Mouse (Mus musculus) intestine, embryonic 16.5 days (tissue): ENCODE results near the gene Lrg1. TPM values are rescaled to one million over a fixed set of nuclear protein-coding genes. Genes with fewer than 3 reads are reported as not detected.

Experiments used
- ATAC-seq: fragments of 200-750 bp; cut with Nextera tagmentation; 2 replicates; pipeline ENCODE4 v1.8.0; 2017; ENCODE audit warnings: moderate TSS enrichment, moderate library complexity
- H3K27ac ChIP-seq: fragments of 300-500 bp; sonication (generic); 2 replicates; pipeline ENCODE4 v1.5.1; 2014; ENCODE audit warnings: mild to moderate bottlenecking, low read length
- H3K27me3 ChIP-seq: fragments of 300-500 bp; sonication (generic); replicated peaks from 2 replicates; pipeline ENCODE4 v1.6.1; 2014; ENCODE audit warnings: low read length, control low read depth, mixed read lengths; ENCODE audit not compliant: control insufficient read depth, insufficient read depth
- H3K36me3 ChIP-seq: fragments of 300-500 bp; sonication (generic); 2 replicates; pipeline ENCODE4 v1.6.1; 2014; ENCODE audit warnings: low read length, control low read depth; ENCODE audit not compliant: control insufficient read depth, insufficient read depth
- H3K4me1 ChIP-seq: fragments of 300-500 bp; sonication (generic); 2 replicates; pipeline ENCODE4 v1.6.1; 2014; ENCODE audit warnings: low read length, control low read depth, mixed read lengths; ENCODE audit not compliant: control insufficient read depth, insufficient read depth
- H3K4me2 ChIP-seq: fragments of 300-500 bp; sonication (generic); 2 replicates; pipeline ENCODE4 v1.6.1; 2014; ENCODE audit warnings: low read depth, low read length, control low read depth
- H3K4me3 ChIP-seq: fragments of 300-500 bp; sonication (generic); 2 replicates; pipeline ENCODE4 v1.5.1; 2014; ENCODE audit warnings: mild to moderate bottlenecking, low read length
- H3K9ac ChIP-seq: fragments of 300-500 bp; sonication (generic); 2 replicates; pipeline ENCODE4 v1.6.1; 2014; ENCODE audit warnings: low read depth, low read length
- H3K9me3 ChIP-seq: fragments of 300-500 bp; sonication (generic); 2 replicates; pipeline ENCODE4 v1.6.1; 2016; ENCODE audit warnings: low read length, control low read depth; ENCODE audit not compliant: control insufficient read depth
- WGBS: fragments of 180-500 bp; shearing (Covaris S2); extraction: QIAGEN DNeasy Blood & Tissue Kit; methylation state at CpG from one replicate; pipeline ENCODE4 v1.1.7; 2014; 5-methylcytosine and 5-hydroxymethylcytosine counted together
- polyA plus RNA-seq: library from polyadenylated mRNA; unstranded; fragments of >200 nt; fragmentation: Nextera tagmentation; extraction: Ambion mirVana; gene quantifications from 2 replicates; pipeline ENCODE4 v1.2.1, GENCODE M21; 2015

Gene Lrg1
- polyA plus RNA-seq, 1 experiment from 2014 or later = 0.57 TPM

- Histone ChIP-seq H3K4me1 (peaks cover 23% of the 10 kb centered on the region), H3K9me3 (peaks cover 12% of the 10 kb centered on the region), H3K36me3 (no peaks in the 10 kb centered on the region; the same call in 1 of the 2 replicates), H3K27me3 (peaks cover 54% of the 10 kb centered on the region), H3K27ac (no peak overlapping the region), H3K4me3 (no peak overlapping the region), H3K9ac (no peak overlapping the region), H3K4me2 (peak overlapping the region; percentile 41; the same call in 1 of the 2 replicates)
- ATAC-seq = no peak
- 39% methylated on average over 12 of the region's 12 CpGs for WGBS
These were observed 2.4 kb downstream of the Lrg1 start for GRCm38 (mm10) chr17:56119431-56119830.

GRCm38 (mm10) chr17:56117251-56117710 is 4.5 kb downstream of the Lrg1 start, which contains the start of gene Plin5:
Gene Plin5, minus strand, starts transcription at chr17:56117596.
- peak within 1 kb of the TSS; percentile 59; the same call in 1 of the 2 replicates for H3K9ac ChIP-seq
- H3K27ac ChIP-seq = no peak within 1 kb of the TSS
- ATAC-seq = peak; percentile 72
- no peaks in the 10 kb centered on the region for H3K36me3 ChIP-seq
- whole genome bisulfite sequencing = 2% methylated on average over 27 of the region's 27 CpGs
- peak within 1 kb of the TSS; percentile 82 for H3K4me2 ChIP-seq
- peaks cover 17% of the 10 kb centered on the region for H3K4me1 ChIP-seq
- peaks cover 2% of the 10 kb centered on the region for H3K9me3 ChIP-seq
- H3K27me3 ChIP-seq = peaks cover 38% of the 10 kb centered on the region
- peak within 1 kb of the TSS; percentile 43 for H3K4me3 ChIP-seq

- H3K27me3 ChIP-seq = peaks cover 28% of the 10 kb centered on the region
- no peaks in the 10 kb centered on the region for H3K36me3 ChIP-seq
- 70% methylated on average over 10 of the region's 10 CpGs for WGBS
- H3K4me3 ChIP-seq = no peak overlapping the region
- peaks cover 17% of the 10 kb centered on the region for H3K4me1 ChIP-seq
- no peak overlapping the region for H3K27ac ChIP-seq
- H3K9me3 ChIP-seq = no peaks in the 10 kb centered on the region
- no peak overlapping the region for H3K4me2 ChIP-seq
- no peak overlapping the region for H3K9ac ChIP-seq
- no peak for ATAC-seq
These were observed 5.6 kb downstream of the Lrg1 start for GRCm38 (mm10) chr17:56116193-56116592.

GRCm38 (mm10) chr17:56112743-56113142 is 9.1 kb downstream of the Lrg1 start:
- no peak overlapping the region for H3K27ac ChIP-seq
- H3K4me3 ChIP-seq = no peak overlapping the region
- peaks cover 14% of the 10 kb centered on the region for H3K4me1 ChIP-seq
- no peak overlapping the region for H3K4me2 ChIP-seq
- 69% methylated on average over 3 of the region's 3 CpGs for WGBS
- ATAC-seq = no peak
- no peak overlapping the region for H3K9ac ChIP-seq
- no peaks in the 10 kb centered on the region for H3K36me3 ChIP-seq
- 0 out of 2 replicates have a peak, but pooled peaks cover 2% of the 10 kb centered on the region for H3K27me3 ChIP-seq
- no peaks in the 10 kb centered on the region for H3K9me3 ChIP-seq

- WGBS = 46% methylated on average over 5 of the region's 5 CpGs
- Histone ChIP-seq H3K27me3 (0 out of 2 replicates have a peak, but pooled peaks cover 2% of the 10 kb centered on the region), H3K36me3 (no peaks in the 10 kb centered on the region), H3K27ac (no peak overlapping the region), H3K4me2 (no peak overlapping the region), H3K4me1 (peaks cover 8% of the 10 kb centered on the region), H3K9me3 (no peaks in the 10 kb centered on the region), H3K4me3 (no peak overlapping the region), H3K9ac (no peak overlapping the region)
- ATAC-seq = peak; percentile 31
These were observed 9.9 kb downstream of the Lrg1 start for GRCm38 (mm10) chr17:56111864-56112263.

GRCm38 (mm10) chr17:56111021-56111420 is 10.8 kb downstream of the Lrg1 start:
- no peak for ATAC-seq
- no peaks in the 10 kb centered on the region for H3K27me3 ChIP-seq
- H3K4me1 ChIP-seq = peaks cover 8% of the 10 kb centered on the region
- H3K27ac ChIP-seq = no peak overlapping the region
- H3K4me2 ChIP-seq = no peak overlapping the region
- no peaks in the 10 kb centered on the region for H3K9me3 ChIP-seq
- WGBS = 67% methylated on average over 1 of the region's 1 CpGs
- no peak overlapping the region for H3K9ac ChIP-seq
- no peaks in the 10 kb centered on the region for H3K36me3 ChIP-seq
- H3K4me3 ChIP-seq = no peak overlapping the region

- H3K27ac ChIP-seq = no peak overlapping the region
- H3K4me2 ChIP-seq = no peak overlapping the region
- 74% methylated on average over 4 of the region's 4 CpGs for WGBS
These were observed 11.2 kb downstream of the Lrg1 start for GRCm38 (mm10) chr17:56110571-56110970.

GRCm38 (mm10) chr17:56109219-56110051 is 12.4 kb downstream of the Lrg1 start, which contains the start of gene Plin4:
Gene Plin4, minus strand, starts transcription at chr17:56109803.
- no peak within 1 kb of the TSS for H3K4me3 ChIP-seq
- ATAC-seq = peak; percentile 37
- no peak within 1 kb of the TSS for H3K4me2 ChIP-seq
- peak within 1 kb of the TSS; percentile 33; the same call in 1 of the 2 replicates for H3K9ac ChIP-seq
- H3K27ac ChIP-seq = no peak within 1 kb of the TSS
- H3K36me3 ChIP-seq = no peaks in the 10 kb centered on the region
- 61% methylated on average over 10 of the region's 10 CpGs for WGBS
- no peaks in the 10 kb centered on the region for H3K27me3 ChIP-seq
- peaks cover 8% of the 10 kb centered on the region for H3K4me1 ChIP-seq
- H3K9me3 ChIP-seq = no peaks in the 10 kb centered on the region

More at GRCm38 (mm10) chr17:56110571-56110970, 11.2 kb downstream of the Lrg1 start:
- Histone ChIP-seq H3K27me3 (no peaks in the 10 kb centered on the region), H3K36me3 (no peaks in the 10 kb centered on the region), H3K9me3 (no peaks in the 10 kb centered on the region), H3K4me1 (peaks cover 8% of the 10 kb centered on the region), H3K9ac (no peak overlapping the region), H3K4me3 (no peak overlapping the region)
- ATAC-seq = no peak

- no peak overlapping the region for H3K9ac ChIP-seq
- no peak overlapping the region for H3K27ac ChIP-seq
- H3K4me2 ChIP-seq = no peak overlapping the region
- no peaks in the 10 kb centered on the region for H3K36me3 ChIP-seq
- no peaks in the 10 kb centered on the region for H3K27me3 ChIP-seq
- H3K4me3 ChIP-seq = no peak overlapping the region
- ATAC-seq = peak; percentile 21; the same call in 1 of the 2 replicates
- no peaks in the 10 kb centered on the region for H3K9me3 ChIP-seq
- H3K4me1 ChIP-seq = peaks cover 8% of the 10 kb centered on the region; the same call in 1 of the 2 replicates
- WGBS = 70% methylated on average over 6 of the region's 6 CpGs
These were observed 13.3 kb downstream of the Lrg1 start for GRCm38 (mm10) chr17:56108334-56109044.
